In genomic region chr11:65678824-65679402, GRCm38 (mm10) we compare ENCODE assay signal across 8 mouse cellular contexts.
DNase-seq lines count a peak whose midpoint lies in the region; ATAC-seq and TF ChIP-seq lines count a peak whose summit lies in the region.

No protein-coding gene starts in this region.

- no peak overlapping the region for H3K27ac ChIP-seq in MEL (ENCODE audit: control insufficient read depth, low read depth, low read length)
- no peak overlapping the region for H3K27ac ChIP-seq in embryonic facial prominence, embryonic 14.5 days (replicated peaks; ENCODE audit: low read depth, low read length)
- no peak overlapping the region for H3K27ac ChIP-seq in hindbrain, embryonic 11.5 days (ENCODE audit: low read depth, low read length)
- no peak overlapping the region for H3K27ac ChIP-seq in midbrain, embryonic 12.5 days (replicated peaks)

- no peaks in the 10 kb centered on the region for H3K9me3 ChIP-seq in MEL (replicated peaks; ENCODE audit: insufficient read depth, low read length)
- H3K9me3 ChIP-seq in embryonic facial prominence, embryonic 14.5 days (ENCODE audit: control insufficient read depth, low read length): no peaks in the 10 kb centered on the region
- H3K9me3 ChIP-seq in hindbrain, embryonic 11.5 days (ENCODE audit: control insufficient read depth, low read length): no peaks in the 10 kb centered on the region
- no peaks in the 10 kb centered on the region for H3K9me3 ChIP-seq in midbrain, embryonic 12.5 days

- peak; percentile 53 to 85 (median 55) for TF ChIP-seq CTCF in MEL (IDR thresholded peaks at IDR 0.05 in 2 of 3, conservative IDR thresholded peaks at IDR 0.05 in 1 of 3; ENCODE audit: control insufficient read depth in 1 of 3, insufficient read depth in 1 of 3, low read depth in 2 of 3, low read length in 3 of 3, poor library complexity in 1 of 3, severe bottlenecking in 1 of 3)

- peak; percentile 23 to 74 for DNase-seq in adrenal gland, adult (ENCODE audit: inconsistent age in 2 of 2, low spot score in 1 of 2)
- no peak for DNase-seq in adrenal gland, postnatal 25 days
- DNase-seq in MEL (ENCODE audit: low read depth, low spot score): peak; percentile 61
- DNase-seq in embryonic facial prominence, embryonic 14.5 days (ENCODE audit: low spot score): peak; percentile 52
- peak; percentile 61 for DNase-seq in hindbrain, embryonic 11.5 days (ENCODE audit: low spot score)
- peak; percentile 30 to 42 for DNase-seq in left cerebral cortex, adult 18-20 months (ENCODE audit: low spot score in 2 of 2)
- DNase-seq in testis, postnatal 10 days (ENCODE audit: low spot score): no peak

- H3K4me1 ChIP-seq in MEL (ENCODE audit: control insufficient read depth in 1 of 2, insufficient read depth in 2 of 2, low read length in 2 of 2): no peaks in the 10 kb centered on the region
- no peaks in the 10 kb centered on the region for H3K4me1 ChIP-seq in embryonic facial prominence, embryonic 14.5 days (ENCODE audit: control insufficient read depth, insufficient read depth, low read length)
- no peaks in the 10 kb centered on the region for H3K4me1 ChIP-seq in hindbrain, embryonic 11.5 days (replicated peaks; ENCODE audit: control insufficient read depth, insufficient read depth, low read length)
- no peaks in the 10 kb centered on the region for H3K4me1 ChIP-seq in midbrain, embryonic 12.5 days

- no peak overlapping the region for H3K9ac ChIP-seq in MEL (ENCODE audit: control insufficient read depth, low read depth, low read length, poor library complexity, severe bottlenecking)
- H3K9ac ChIP-seq in embryonic facial prominence, embryonic 14.5 days (ENCODE audit: low read depth, low read length): no peak overlapping the region
- H3K9ac ChIP-seq in hindbrain, embryonic 11.5 days (ENCODE audit: low read depth, low read length): no peak overlapping the region
- H3K9ac ChIP-seq in midbrain, embryonic 12.5 days (replicated peaks): no peak overlapping the region

- H3K4me3 ChIP-seq in MEL (ENCODE audit: control insufficient read depth in 1 of 2, insufficient read depth in 1 of 2, low read depth in 2 of 2, low read length in 2 of 2): no peak overlapping the region
- no peak overlapping the region for H3K4me3 ChIP-seq in embryonic facial prominence, embryonic 14.5 days (ENCODE audit: low read depth, low read length)
- no peak overlapping the region for H3K4me3 ChIP-seq in hindbrain, embryonic 11.5 days (ENCODE audit: low read depth, low read length)
- no peak overlapping the region for H3K4me3 ChIP-seq in midbrain, embryonic 12.5 days

- TF ChIP-seq RAD21 in MEL (IDR thresholded peaks at IDR 0.05; ENCODE audit: low read depth, low read length): peak; percentile 93

- peaks cover 0 to 2% of the 10 kb centered on the region in 2 experiments; a peak in 1 of 4 replicates for H3K27me3 ChIP-seq in MEL (ENCODE audit: control insufficient read depth in 1 of 2, insufficient read depth in 2 of 2, low read length in 2 of 2)
- no peaks in the 10 kb centered on the region for H3K27me3 ChIP-seq in embryonic facial prominence, embryonic 14.5 days (replicated peaks; ENCODE audit: control insufficient read depth, insufficient read depth, low read length)
- no peaks in the 10 kb centered on the region for H3K27me3 ChIP-seq in hindbrain, embryonic 11.5 days (ENCODE audit: control insufficient read depth, insufficient read depth, low read length)
- H3K27me3 ChIP-seq in midbrain, embryonic 12.5 days: no peaks in the 10 kb centered on the region

- TF ChIP-seq EP300 in MEL (IDR thresholded peaks at IDR 0.05; ENCODE audit: low read depth in 1 of 2, low read length in 2 of 2): no peak

- H3K36me3 ChIP-seq in MEL (ENCODE audit: control insufficient read depth in 1 of 2, insufficient read depth in 2 of 2, low read length in 2 of 2): no peaks in the 10 kb centered on the region
- H3K36me3 ChIP-seq in embryonic facial prominence, embryonic 14.5 days (ENCODE audit: control insufficient read depth, insufficient read depth, low read length): no peaks in the 10 kb centered on the region
- H3K36me3 ChIP-seq in hindbrain, embryonic 11.5 days (ENCODE audit: control insufficient read depth, insufficient read depth, low read length): no peaks in the 10 kb centered on the region
- H3K36me3 ChIP-seq in midbrain, embryonic 12.5 days: no peaks in the 10 kb centered on the region

- WGBS in embryonic facial prominence, embryonic 14.5 days: 28% methylated on average over 12 of the region's 12 CpGs
- WGBS in hindbrain, embryonic 11.5 days: 40% methylated on average over 12 of the region's 12 CpGs
- 39% methylated on average over 12 of the region's 12 CpGs for WGBS in midbrain, embryonic 12.5 days

- no peak for TF ChIP-seq POLR2A in MEL (IDR thresholded peaks at IDR 0.05; ENCODE audit: control insufficient read depth in 1 of 2, insufficient read depth in 1 of 2, low read depth in 1 of 2, low read length in 2 of 2, poor library complexity in 1 of 2)

- peak overlapping the region; percentile 31; the same call in 1 of the 2 replicates for H3K4me2 ChIP-seq in embryonic facial prominence, embryonic 14.5 days (ENCODE audit: low read depth, low read length)
- no peak overlapping the region for H3K4me2 ChIP-seq in hindbrain, embryonic 11.5 days (replicated peaks; ENCODE audit: low read depth, low read length)
- peak overlapping the region; percentile 26; the same call in 1 of the 2 replicates for H3K4me2 ChIP-seq in midbrain, embryonic 12.5 days (replicated peaks)

- H3K79me2 ChIP-seq in MEL (ENCODE audit: control insufficient read depth, insufficient read depth, low read length, poor library complexity): no peaks in the 10 kb centered on the region

- 0 out of 2 replicates have a peak, but pooled peaks have one; percentile 47 for ATAC-seq in embryonic facial prominence, embryonic 14.5 days (ENCODE audit: low read depth)
- ATAC-seq in hindbrain, embryonic 11.5 days (ENCODE audit: low FRiP score): no peak
- 0 out of 2 replicates have a peak, but pooled peaks have one; percentile 49 for ATAC-seq in midbrain, embryonic 12.5 days (ENCODE audit: low FRiP score, low read depth)

TF ChIP-seq in MEL, 35 proteins besides CTCF, POLR2A, EP300 and RAD21:
- no peak for TF ChIP-seq UBTF (IDR thresholded peaks at IDR 0.05; ENCODE audit: borderline replicate concordance, insufficient read depth, low read depth, low read length)
- no peak for TF ChIP-seq MAZ (IDR thresholded peaks at IDR 0.05; ENCODE audit: low read depth, low read length)
- peak; percentile 83 for TF ChIP-seq SMC3 (IDR thresholded peaks at IDR 0.05; ENCODE audit: low read depth, low read length)
- no peak for TF ChIP-seq MYB (IDR thresholded peaks at IDR 0.05; ENCODE audit: low read depth, low read length)
- no peak for TF ChIP-seq NELFE (IDR thresholded peaks at IDR 0.05; ENCODE audit: low read depth, low read length)
- TF ChIP-seq ZC3H11A (IDR thresholded peaks at IDR 0.05; ENCODE audit: low read depth, low read length): peak; percentile 67
- no peak for TF ChIP-seq E2F4 (IDR thresholded peaks at IDR 0.05; ENCODE audit: borderline replicate concordance, low read depth, low read length)
- no peak for TF ChIP-seq MYC (IDR thresholded peaks at IDR 0.05; ENCODE audit: low read depth, low read length)

Comparison
In these comparisons a context has a peak if more than half of its experiments do, and no peak if none do; other contexts are left out.
1. DNase-seq: peak in adrenal gland, adult (2 of 2), MEL (single experiment), embryonic facial prominence, embryonic 14.5 days (single experiment), hindbrain, embryonic 11.5 days (single experiment) and left cerebral cortex, adult 18-20 months (2 of 2); none in adrenal gland, postnatal 25 days (single experiment) and testis, postnatal 10 days (single experiment).